Comparison of ENCODE assay signal across 8 mouse cellular contexts in genomic region chr4:117288927-117289801, GRCm38 (mm10). TPM values are rescaled to one million over a fixed set of nuclear protein-coding genes. Genes with fewer than 3 reads are reported as not detected.
A peak's percentile ranks its signal among the peaks of the same experiment; 100 is the strongest.
DNase-seq lines count a peak whose midpoint lies in the region; ATAC-seq lines count a peak whose summit lies in the region.

No protein-coding gene starts in this region.

- peak overlapping the region; percentile 97 for H3K27ac ChIP-seq in hindbrain, embryonic 11.5 days (ENCODE audit: low read depth, low read length)
- peak overlapping the region; percentile 42 for H3K27ac ChIP-seq in macrophage

- H3K4me1 ChIP-seq in hindbrain, embryonic 11.5 days (replicated peaks; ENCODE audit: control insufficient read depth, insufficient read depth, low read length), result peaks cover 2% of the 10 kb centered on the region; the same call in 1 of the 2 replicates

- DNase-seq in R1 (ENCODE audit: low read depth, low spot score), result peak; percentile 94
- peak; percentile 76 for DNase-seq in cerebellum, adult 9-11 months
- peak; percentile 80 for DNase-seq in hindbrain, embryonic 11.5 days (ENCODE audit: low spot score)
- DNase-seq in layer of hippocampus, postnatal 36 days, result peak; percentile 70 to 75
- DNase-seq in retina, postnatal 1 day, result peak; percentile 86
- peak; percentile 64 to 73 for DNase-seq in urinary bladder, adult 18-20 months (ENCODE audit: low spot score in 2 of 2)

- H3K79me2 ChIP-seq in macrophage (ENCODE audit: inconsistent target), result peaks cover 23% of the 10 kb centered on the region

- peak overlapping the region; percentile 59 for H3K4me2 ChIP-seq in hindbrain, embryonic 11.5 days (replicated peaks; ENCODE audit: low read depth, low read length)

- H3K9ac ChIP-seq in hindbrain, embryonic 11.5 days (ENCODE audit: low read depth, low read length), result peak overlapping the region; percentile 83

- H3K9me3 ChIP-seq in hindbrain, embryonic 11.5 days (ENCODE audit: control insufficient read depth, low read length), result no peaks in the 10 kb centered on the region

- H3K4me3 ChIP-seq in hindbrain, embryonic 11.5 days (ENCODE audit: low read depth, low read length), result peak overlapping the region; percentile 81
- peak overlapping the region; percentile 54 for H3K4me3 ChIP-seq in macrophage (ENCODE audit: inconsistent target)

- H3K27me3 ChIP-seq in hindbrain, embryonic 11.5 days (ENCODE audit: control insufficient read depth, insufficient read depth, low read length), result no peaks in the 10 kb centered on the region

- WGBS in hindbrain, embryonic 11.5 days, result under 1% methylated on average over 53 of the region's 80 CpGs
- 1% methylated on average over 54 of the region's 80 CpGs for WGBS in macrophage (ENCODE audit: missing documents)

- ATAC-seq in frontal cortex, adult (ENCODE audit: low TSS enrichment), result peak; percentile 51
- peak; percentile 86 for ATAC-seq in hindbrain, embryonic 11.5 days (ENCODE audit: low FRiP score)

- H3K36me3 ChIP-seq in hindbrain, embryonic 11.5 days (ENCODE audit: control insufficient read depth, insufficient read depth, low read length), result peaks cover 6% of the 10 kb centered on the region; the same call in 1 of the 2 replicates
- peaks cover 31% of the 10 kb centered on the region for H3K36me3 ChIP-seq in macrophage (ENCODE audit: inconsistent target)

RNA-seq across cellular contexts. Expression of gene Armh1, which starts 37.2 kb away (rescaled TPM):
- 0.53 TPM in 1 of 2 replicates, not detected in the other for polyA plus RNA-seq in hindbrain, embryonic 11.5 days (2014; fragmentation: Nextera tagmentation; extraction: Ambion mirVana)
- under 1 TPM; 0.43 to 0.82 TPM for total RNA-seq in layer of hippocampus, postnatal 36 days (2021)
- total RNA-seq in macrophage (2018; cell fraction: chromatin; rRNA removed), result not detected
- not detected for total RNA-seq in macrophage (2018; cell fraction: cytosol; rRNA removed)
- not detected for total RNA-seq in macrophage (2018; cell fraction: nucleus; rRNA removed)
- polyA plus RNA-seq in macrophage (2018), result not detected in 3 replicates

RNA-seq across cellular contexts. Expression of gene Tmem53, which starts 37.4 kb away (rescaled TPM):
- 11.4 and 13.1 TPM in 2 replicates for polyA plus RNA-seq in hindbrain, embryonic 11.5 days (2014; fragmentation: Nextera tagmentation; extraction: Ambion mirVana)
- total RNA-seq in layer of hippocampus, postnatal 36 days (2021), result 1 to 10 TPM; 4.8 to 6.1 TPM
- 1 to 10 TPM in 1 of 26 experiments, under 1 TPM in 4, not detected in 21; 0.46 to 1.0 (median 0.55) TPM for total RNA-seq in macrophage (2018; cell fraction: chromatin; rRNA removed)
- total RNA-seq in macrophage (2018; cell fraction: cytosol; rRNA removed), result under 1 TPM in 21 of 26 experiments, not detected in 5; 0.15 to 0.93 (median 0.44) TPM
- under 1 TPM in 5 of 26 experiments, not detected in 21; 0.60 to 0.82 (median 0.72) TPM for total RNA-seq in macrophage (2018; cell fraction: nucleus; rRNA removed)
- 0.20 TPM in 1 of 3 replicates, not detected in the others for polyA plus RNA-seq in macrophage (2018)

Comparison
In these comparisons a context has a peak if more than half of its experiments do, and no peak if none do; other contexts are left out.
1. Peak in every context shown above with its lines: DNase-seq, ATAC-seq, H3K4me3 ChIP-seq and H3K27ac ChIP-seq.
2. RNA of gene Tmem53, which starts 37.4 kb away (polyA plus RNA-seq): 11.4 to 13.1 TPM in hindbrain, embryonic 11.5 days; 0.20 TPM in macrophage; every median in the first group is over 10 times any median in the second.